Mouse (Mus musculus) liver, embryonic 11.5 days (tissue): ENCODE data around the gene Hdac4. TPM values are rescaled to one million over a fixed set of nuclear protein-coding genes. Genes with fewer than 3 reads are reported as not detected.

ENCODE experiments used
- ATAC-seq: fragments of 200-750 bp; cut with Nextera tagmentation; replicated peaks from 2 replicates; pipeline ENCODE4 v1.8.0; 2017; ENCODE audit warnings: moderate number of reproducible peaks, mild to moderate bottlenecking, moderate TSS enrichment, moderate library complexity; ENCODE audit not compliant: low FRiP score
- DNase-seq: peaks from one replicate; pipeline ENCODE4 v3.0.0-alpha.2; 2017; ENCODE audit warnings: low spot score
- H3K27ac ChIP-seq: fragments of 300-500 bp; sonication (generic); 2 replicates; pipeline ENCODE4 v1.5.1; 2014; ENCODE audit warnings: mild to moderate bottlenecking, low read depth, low read length, control low read depth
- H3K27me3 ChIP-seq: fragments of 300-500 bp; sonication (generic); replicated peaks from 2 replicates; pipeline ENCODE4 v1.6.1; 2014; ENCODE audit warnings: low read length, mixed read lengths; ENCODE audit not compliant: control insufficient read depth, insufficient read depth
- H3K36me3 ChIP-seq: fragments of 300-500 bp; sonication (generic); 2 replicates; pipeline ENCODE4 v1.6.1; 2014; ENCODE audit warnings: mild to moderate bottlenecking, low read length, moderate library complexity, mixed read lengths; ENCODE audit not compliant: control insufficient read depth, insufficient read depth
- H3K4me1 ChIP-seq: fragments of 300-500 bp; sonication (generic); replicated peaks from 2 replicates; pipeline ENCODE4 v1.6.1; 2014; ENCODE audit warnings: low read length, mixed read lengths; ENCODE audit not compliant: control insufficient read depth, insufficient read depth
- H3K4me2 ChIP-seq: fragments of 300-500 bp; sonication (generic); 2 replicates; pipeline ENCODE4 v1.6.1; 2014; ENCODE audit warnings: mild to moderate bottlenecking, control low read depth, moderate library complexity
- H3K4me3 ChIP-seq: fragments of 300-500 bp; sonication (generic); 2 replicates; pipeline ENCODE4 v1.5.1; 2014; ENCODE audit warnings: low read depth, low read length, control low read depth
- H3K9ac ChIP-seq: fragments of 300-500 bp; sonication (generic); 2 replicates; pipeline ENCODE4 v1.6.1; 2014; ENCODE audit warnings: low read depth, low read length, control low read depth
- H3K9me3 ChIP-seq: fragments of 300-500 bp; sonication (generic); 2 replicates; pipeline ENCODE4 v1.6.1; 2016; ENCODE audit warnings: low read length, inconsistent platforms, mixed read lengths; ENCODE audit not compliant: control insufficient read depth
- WGBS: fragments of 180-500 bp; shearing (Covaris S2); extraction: QIAGEN DNeasy Blood & Tissue Kit; methylation state at CpG from one replicate; pipeline ENCODE4 v1.1.7; 2014; 5-methylcytosine and 5-hydroxymethylcytosine counted together
- polyA plus RNA-seq: library from polyadenylated mRNA; unstranded; fragments of >200 nt; fragmentation: Nextera tagmentation; extraction: Ambion mirVana; gene quantifications from 2 replicates; pipeline ENCODE4 v1.2.1, GENCODE M21; 2014

Gene Hdac4
- polyA plus RNA-seq, 1 experiment from 2014 or later, result 12.0 TPM

DNA sequence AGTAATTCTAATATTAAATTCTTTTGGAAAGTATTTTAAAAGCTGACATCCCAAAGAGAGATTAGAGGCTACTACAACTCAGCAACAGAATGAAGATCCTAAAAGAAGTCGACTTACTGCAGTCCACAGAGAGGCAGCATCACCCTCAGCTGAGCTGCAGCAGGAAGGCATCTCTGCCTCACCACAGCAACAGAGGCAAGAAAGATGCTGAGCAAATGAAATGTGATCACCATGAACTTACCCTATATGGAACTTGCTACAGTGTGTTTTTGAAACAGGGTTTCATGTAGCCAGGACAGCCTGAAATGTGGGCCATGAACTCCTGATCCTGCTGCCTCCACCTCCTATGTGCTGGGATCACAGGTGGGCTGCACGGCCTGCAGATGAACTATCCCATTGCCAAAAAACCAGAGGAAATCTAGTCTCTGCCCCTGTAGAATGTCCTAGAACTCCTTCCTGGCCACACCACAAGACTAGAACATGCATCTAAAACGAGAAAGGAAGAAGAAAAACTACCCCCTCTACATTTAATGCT lies 98.4 kb downstream of the Hdac4 start:
- no peak for ATAC-seq
- H3K9me3 ChIP-seq, result no peaks in the 10 kb centered on the region
- 77% methylated on average over 3 of the region's 3 CpGs for WGBS

DNA sequence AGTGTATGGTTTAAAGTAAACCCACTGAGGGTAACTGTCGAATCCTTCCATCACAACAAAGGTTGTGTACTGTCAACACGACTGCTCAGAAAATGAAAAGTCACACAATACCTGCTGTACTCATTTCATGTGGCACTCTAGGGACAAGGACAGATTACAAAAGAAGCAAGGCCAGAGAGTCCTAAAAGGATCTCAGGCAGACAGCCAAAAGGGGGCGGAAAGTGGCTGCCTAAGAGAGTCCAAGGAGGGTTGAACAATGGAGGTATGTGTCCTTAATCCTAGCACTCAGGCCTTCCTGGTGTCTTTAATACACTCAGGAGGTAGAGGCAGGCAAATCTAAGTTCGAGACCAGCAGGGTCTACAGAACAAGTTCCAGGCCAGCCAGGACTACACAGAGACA lies 103.2 kb downstream of the Hdac4 start:
- no peak for DNase-seq
- Histone ChIP-seq H3K9me3 (no peaks in the 10 kb centered on the region), H3K4me1 (no peaks in the 10 kb centered on the region), H3K27ac (no peak overlapping the region), H3K27me3 (no peaks in the 10 kb centered on the region), H3K4me3 (no peak overlapping the region), H3K4me2 (no peak overlapping the region), H3K36me3 (no peaks in the 10 kb centered on the region), H3K9ac (no peak overlapping the region)
- WGBS, result 87% methylated on average over 4 of the region's 4 CpGs
- ATAC-seq, result no peak

More for the DNA sequence above, 98.4 kb downstream of the Hdac4 start:
- H3K4me2 ChIP-seq, result no peak overlapping the region
- peaks cover 6% of the 10 kb centered on the region; the same call in 1 of the 2 replicates for H3K4me1 ChIP-seq
- DNase-seq, result no peak
- H3K9ac ChIP-seq, result no peak overlapping the region
- H3K4me3 ChIP-seq, result no peak overlapping the region
- H3K27ac ChIP-seq, result no peak overlapping the region
- H3K36me3 ChIP-seq, result no peaks in the 10 kb centered on the region
- H3K27me3 ChIP-seq, result no peaks in the 10 kb centered on the region

DNA sequence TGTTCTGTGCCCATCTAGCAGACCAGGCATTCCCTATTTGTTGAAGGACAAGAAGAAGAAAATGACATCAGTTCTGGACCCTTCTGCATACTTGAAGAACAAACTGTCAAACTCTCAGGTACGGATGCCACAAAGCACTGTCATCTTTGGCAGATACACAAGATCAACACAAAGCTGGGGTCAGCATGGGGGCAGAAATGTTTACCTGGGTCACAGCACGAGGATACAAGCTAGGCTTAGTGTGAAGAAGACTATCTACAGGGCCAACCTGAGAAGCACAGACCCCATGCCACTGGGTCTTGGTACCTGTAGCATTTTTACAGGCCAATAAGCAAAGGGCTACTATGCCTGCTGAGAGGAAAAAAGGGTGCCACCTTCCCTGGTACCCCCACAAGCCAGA lies 107.7 kb downstream of the Hdac4 start:
- H3K27ac ChIP-seq, result no peak overlapping the region
- H3K4me1 ChIP-seq, result peaks cover 12% of the 10 kb centered on the region
- no peak overlapping the region for H3K9ac ChIP-seq
- no peak for DNase-seq
- H3K4me2 ChIP-seq, result no peak overlapping the region
- WGBS, result 63% methylated on average over 2 of the region's 2 CpGs
- H3K4me3 ChIP-seq, result no peak overlapping the region
- no peak for ATAC-seq
- no peaks in the 10 kb centered on the region for H3K36me3 ChIP-seq
- H3K27me3 ChIP-seq, result no peaks in the 10 kb centered on the region
- H3K9me3 ChIP-seq, result no peaks in the 10 kb centered on the region

DNA sequence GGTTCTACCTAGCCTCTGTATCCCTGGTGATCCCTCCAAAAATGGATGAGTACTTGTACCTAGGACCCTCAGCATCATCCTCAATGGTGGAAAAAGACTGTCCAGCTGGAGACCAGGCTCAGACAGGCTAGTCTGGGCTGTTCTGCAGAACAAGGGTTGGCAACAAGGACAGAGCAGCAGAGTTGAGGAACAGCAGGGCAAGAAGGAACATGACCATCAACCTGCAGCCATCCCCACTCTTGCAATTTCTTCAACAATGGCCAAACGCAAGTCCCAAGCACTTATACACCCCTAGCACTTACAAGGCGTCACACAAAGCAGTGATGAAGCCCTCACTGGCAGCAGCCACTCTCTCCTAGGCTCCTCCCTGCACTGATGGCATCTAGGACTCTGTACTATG lies 108.2 kb downstream of the Hdac4 start:
- no peak for DNase-seq
- 90% methylated on average over 2 of the region's 2 CpGs for WGBS
- Histone ChIP-seq H3K36me3 (no peaks in the 10 kb centered on the region), H3K4me1 (peaks cover 12% of the 10 kb centered on the region), H3K9ac (no peak overlapping the region), H3K27ac (no peak overlapping the region), H3K4me2 (no peak overlapping the region), H3K4me3 (no peak overlapping the region), H3K27me3 (no peaks in the 10 kb centered on the region), H3K9me3 (no peaks in the 10 kb centered on the region)
- no peak for ATAC-seq

DNA sequence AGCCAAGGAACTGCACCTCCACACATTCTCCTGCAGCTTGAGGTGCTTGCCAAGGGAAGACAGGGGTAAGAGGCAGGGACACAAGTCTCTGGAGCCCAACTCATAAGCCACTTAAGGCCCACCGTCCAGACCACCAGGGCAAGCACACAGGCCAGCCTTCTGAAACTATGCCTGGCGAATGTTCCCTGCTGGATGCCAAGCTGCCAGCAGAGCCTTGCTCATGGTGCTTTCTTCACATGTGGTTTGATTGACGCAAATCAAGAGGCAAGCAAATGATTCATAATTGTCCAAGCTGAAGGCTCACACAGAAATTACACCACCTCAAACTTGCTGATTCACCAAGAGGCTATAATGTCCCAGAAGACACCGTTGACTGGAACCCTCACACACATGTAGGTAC lies 108.7 kb downstream of the Hdac4 start:
- Histone ChIP-seq H3K27me3 (no peaks in the 10 kb centered on the region), H3K36me3 (no peaks in the 10 kb centered on the region), H3K4me1 (peaks cover 12% of the 10 kb centered on the region), H3K27ac (no peak overlapping the region), H3K4me2 (no peak overlapping the region), H3K9me3 (no peaks in the 10 kb centered on the region), H3K9ac (no peak overlapping the region), H3K4me3 (no peak overlapping the region)
- WGBS, result 81% methylated on average over 4 of the region's 4 CpGs
- ATAC-seq, result no peak
- no peak for DNase-seq

DNA sequence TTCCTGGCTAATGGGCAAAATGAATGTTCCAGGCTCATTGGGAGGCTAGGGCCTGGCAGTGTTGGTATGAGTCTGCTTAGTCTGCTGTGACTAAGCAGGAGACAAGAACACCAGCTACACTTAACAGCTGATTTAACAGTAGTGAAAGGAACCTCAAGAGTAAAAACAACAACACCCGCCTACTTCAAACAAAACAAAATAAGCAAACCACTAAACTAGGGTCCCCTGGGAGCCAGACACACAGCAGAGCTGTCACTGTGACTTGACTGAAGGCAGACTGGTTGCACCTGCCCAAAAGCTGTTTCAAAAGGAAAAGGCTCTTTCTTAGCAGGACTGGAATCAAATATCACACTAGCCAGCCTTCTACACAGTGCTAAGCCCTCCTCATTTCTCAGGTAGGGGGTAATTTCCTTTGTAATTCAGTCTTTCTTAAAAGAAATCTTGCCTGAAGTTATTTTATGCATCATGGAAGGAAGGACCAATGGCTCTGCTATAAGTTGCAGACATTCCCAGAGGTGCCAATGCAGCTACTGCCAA lies 109.2 kb downstream of the Hdac4 start:
- Histone ChIP-seq H3K9ac (no peak overlapping the region), H3K4me2 (no peak overlapping the region), H3K27ac (no peak overlapping the region), H3K4me3 (no peak overlapping the region), H3K9me3 (no peaks in the 10 kb centered on the region), H3K36me3 (no peaks in the 10 kb centered on the region), H3K4me1 (peaks cover 12% of the 10 kb centered on the region), H3K27me3 (no peaks in the 10 kb centered on the region)
- ATAC-seq, result no peak
- WGBS, result 74% methylated on average over 1 of the region's 1 CpGs
- no peak for DNase-seq

DNA sequence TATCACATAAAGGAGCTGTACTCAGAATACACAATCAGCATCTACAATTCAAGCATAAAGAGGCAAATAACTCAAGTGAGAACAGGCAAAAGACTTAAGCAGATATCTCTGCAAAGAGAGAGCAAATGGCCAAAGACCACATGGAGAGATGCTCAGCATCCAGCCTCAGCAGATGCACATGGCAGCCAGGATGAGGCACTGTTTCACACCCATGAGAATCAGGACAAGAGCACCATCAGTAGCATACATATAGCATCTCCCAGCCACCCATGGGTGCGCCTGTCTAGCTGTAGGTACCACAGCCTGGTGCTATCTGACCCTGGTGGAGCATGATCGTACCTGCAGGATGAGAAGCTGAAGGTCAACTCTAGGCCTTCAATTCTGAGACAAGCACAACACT lies 110.8 kb downstream of the Hdac4 start:
- Histone ChIP-seq H3K27me3 (no peaks in the 10 kb centered on the region), H3K4me2 (no peak overlapping the region), H3K4me3 (no peak overlapping the region), H3K9ac (no peak overlapping the region), H3K4me1 (peaks cover 17% of the 10 kb centered on the region), H3K27ac (no peak overlapping the region), H3K36me3 (no peaks in the 10 kb centered on the region), H3K9me3 (no peaks in the 10 kb centered on the region)
- no peak for DNase-seq
- ATAC-seq, result no peak
- WGBS, result 86% methylated on average over 2 of the region's 2 CpGs

DNA sequence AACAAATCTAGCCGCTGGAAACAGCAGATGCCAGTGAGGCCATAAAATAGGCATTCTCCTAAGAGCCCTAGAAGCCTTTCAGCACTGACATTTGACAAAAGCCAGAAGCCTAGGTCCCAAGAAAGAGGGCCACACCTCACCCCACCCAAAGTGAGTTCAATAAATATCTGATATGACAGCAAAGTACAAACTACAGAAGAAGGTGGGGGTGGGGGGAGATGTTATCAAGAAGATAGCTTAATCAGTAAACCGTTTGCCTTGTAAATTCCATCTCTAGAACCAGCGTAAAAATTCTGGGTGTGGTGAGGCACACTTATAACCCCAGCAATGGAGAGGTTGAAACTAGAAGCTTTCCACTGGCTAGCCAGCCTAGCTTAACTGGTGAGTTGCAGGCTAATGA lies 111.5 kb downstream of the Hdac4 start:
- H3K27ac ChIP-seq, result no peak overlapping the region
- DNase-seq, result no peak

DNA sequence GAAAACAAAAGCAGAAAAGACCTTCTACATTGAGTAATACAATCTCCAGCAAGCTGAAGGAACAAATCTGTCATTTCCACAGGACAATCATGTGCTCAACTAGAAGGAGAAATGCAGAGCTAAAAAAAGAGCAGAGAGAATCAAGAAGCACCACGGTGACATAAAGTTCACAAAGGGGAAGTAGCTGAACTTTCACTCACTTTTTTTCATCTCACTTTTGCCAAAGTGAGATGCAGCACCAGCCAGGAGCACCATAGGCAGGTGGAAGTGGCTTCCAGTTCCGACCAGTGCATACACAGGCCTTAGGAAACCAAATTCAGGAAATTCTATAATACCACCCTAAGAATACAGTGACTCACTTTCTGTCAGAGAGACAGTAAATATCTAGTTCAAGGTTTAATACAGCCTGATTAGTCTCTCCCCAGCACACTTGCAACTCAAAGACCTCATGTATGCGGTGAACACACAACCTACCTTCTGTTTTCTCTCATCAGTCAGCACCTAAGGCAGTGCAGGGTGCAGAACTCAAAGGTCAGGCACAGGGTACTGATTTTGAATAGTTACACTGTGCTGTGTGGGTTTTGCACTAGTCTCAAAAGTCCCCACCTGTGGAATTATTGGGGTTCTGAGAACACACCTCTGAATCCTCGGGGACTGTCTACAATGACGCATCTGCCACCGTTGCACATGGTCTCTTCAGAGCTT lies 112.5 kb downstream of the Hdac4 start:
- Histone ChIP-seq H3K4me3 (no peak overlapping the region), H3K4me1 (peaks cover 17% of the 10 kb centered on the region), H3K9me3 (no peaks in the 10 kb centered on the region), H3K9ac (no peak overlapping the region), H3K4me2 (no peak overlapping the region), H3K27me3 (no peaks in the 10 kb centered on the region), H3K27ac (no peak overlapping the region), H3K36me3 (no peaks in the 10 kb centered on the region)
- DNase-seq (no peak), ATAC-seq (no peak)
- WGBS, result 65% methylated on average over 6 of the region's 6 CpGs

More for the DNA sequence above, 111.5 kb downstream of the Hdac4 start:
- no peak for ATAC-seq
- Histone ChIP-seq H3K4me3 (no peak overlapping the region), H3K4me1 (peaks cover 17% of the 10 kb centered on the region), H3K27me3 (no peaks in the 10 kb centered on the region), H3K9me3 (no peaks in the 10 kb centered on the region), H3K36me3 (no peaks in the 10 kb centered on the region), H3K4me2 (no peak overlapping the region), H3K9ac (no peak overlapping the region)
- WGBS, result 23% methylated on average over 3 of the region's 3 CpGs
